Mouse (Mus musculus): ENCODE measurements around the gene Slit3.

- no peak for TF ChIP-seq CTCF (IDR thresholded peaks at IDR 0.05; ENCODE audit: low read depth, low read length)
- no peak for TF ChIP-seq POLR2A (IDR thresholded peaks at IDR 0.05; ENCODE audit: extremely low read depth, insufficient read depth, low read length)
Observed at GRCm38 (mm10) chr11:35179305-35179704, 58.3 kb downstream of the Slit3 start.
